Mouse (Mus musculus) erythroblast, adult 5-6 weeks (primary cell): ENCODE measurements around the gene Foxj1. TPM values are rescaled to one million over a fixed set of nuclear protein-coding genes. Genes with fewer than 3 reads are reported as not detected.
"Not testable (repeated sequence)": the region's sequence is repeated elsewhere in the genome, so short reads cannot be mapped to it uniquely, and the experiment has no call there.

Experiments used
- ATAC-seq: replicated peaks from 2 replicates; pipeline ENCODE4 v1.8.0; 2016; ENCODE audit warnings: moderate number of reproducible peaks, mild to moderate bottlenecking, moderate TSS enrichment, inconsistent platforms; ENCODE audit not compliant: poor library complexity, low FRiP score, severe bottlenecking
- total RNA-seq, 2 experiments: library from RNA; stranded (forward) in 1 of 2; stranded (reverse) in 1 of 2; fragments of 150-400 nt in 1 of 2; fragments of 200-764, 138-1000 nt in 1 of 2; gene quantifications; 2 replicates each; pipeline versions ENCODE4 v1.2.3 to v1.2.4; 2015 to 2017; ENCODE audit warnings: low replicate concordance in 2 of 2

Foxj1 gene
- total RNA-seq (2015; ENCODE audit: low replicate concordance) (not detected in 2 replicates), total RNA-seq (2017; ENCODE audit: low replicate concordance) (not detected in 2 replicates)

GRCm38 (mm10) chr11:116335244-116336036 lies at the start of gene Foxj1:
Foxj1 (minus strand) TSS chr11:116335399.
- peak; percentile 63 for ATAC-seq

GRCm38 (mm10) chr11:116384171-116384570 lies 49.0 kb upstream of the Foxj1 start:
- no peak for ATAC-seq

DNA sequence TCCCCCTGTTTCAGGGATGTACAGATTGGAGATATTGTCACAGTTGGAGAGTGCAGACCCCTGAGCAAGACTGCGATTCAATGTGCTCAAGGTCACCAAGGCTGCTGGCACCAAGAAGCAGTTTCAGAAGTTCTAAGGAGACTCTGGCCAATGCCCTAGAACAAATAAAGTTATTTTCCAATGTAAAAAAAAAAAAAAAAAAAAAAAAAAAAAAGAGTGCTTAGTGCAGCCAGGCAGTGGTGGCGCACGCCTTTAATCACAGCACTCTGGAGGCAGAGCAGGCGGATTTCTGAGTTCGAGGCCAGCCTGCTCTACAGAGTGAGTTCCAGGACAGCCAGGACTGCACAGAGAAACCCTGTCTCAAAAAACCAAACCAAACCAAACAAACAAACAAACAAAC lies 47.9 kb upstream of the Foxj1 start:
- ATAC-seq, result not testable (repeated sequence)

GRCm38 (mm10) chr11:116380767-116381166 lies 45.6 kb upstream of the Foxj1 start:
- ATAC-seq, result no peak

- ATAC-seq, result no peak
Observed at GRCm38 (mm10) chr11:116379530-116379929, 44.3 kb upstream of the Foxj1 start.

DNA sequence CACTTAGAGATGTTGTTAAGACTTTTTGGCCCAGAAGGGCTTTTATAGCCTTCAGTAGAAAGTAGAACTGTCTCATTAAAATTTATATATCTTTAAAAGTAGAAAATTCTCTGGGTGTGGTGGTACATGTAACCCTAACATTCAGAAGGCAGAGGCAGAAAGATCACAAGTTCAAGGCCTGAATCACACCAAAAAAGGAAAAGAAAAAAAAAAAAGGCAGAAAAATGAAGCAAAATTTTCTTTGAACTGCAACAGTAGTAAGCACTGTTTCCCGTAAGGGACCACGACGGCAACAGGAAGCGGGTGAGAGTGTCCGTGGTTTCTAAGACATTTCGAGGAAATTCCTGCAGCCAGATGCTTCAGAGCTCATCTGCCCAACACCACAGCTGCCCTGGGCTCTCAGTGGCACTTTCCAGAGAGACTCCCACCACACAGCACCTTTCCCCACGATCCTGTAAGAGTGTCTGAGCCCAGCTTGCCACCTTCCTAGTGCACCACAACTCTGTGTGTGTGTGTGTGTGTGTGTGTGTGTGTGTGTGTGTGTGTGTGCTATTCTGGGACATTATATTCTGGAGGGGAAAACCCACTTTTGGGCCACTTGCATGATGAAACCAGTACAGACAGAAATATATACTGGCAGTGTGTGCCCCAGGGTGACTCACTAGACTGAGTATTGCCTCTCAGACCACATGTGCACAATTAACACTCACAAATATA lies 41.9 kb upstream of the Foxj1 start:
- no peak for ATAC-seq

GRCm38 (mm10) chr11:116371894-116372450 lies 36.8 kb upstream of the Foxj1 start:
- no peak for ATAC-seq

- no peak for ATAC-seq
Observed at GRCm38 (mm10) chr11:116369633-116370032, 34.4 kb upstream of the Foxj1 start.

- ATAC-seq, result no peak
Observed at GRCm38 (mm10) chr11:116369051-116369450, 33.9 kb upstream of the Foxj1 start.

GRCm38 (mm10) chr11:116368116-116368515 lies 32.9 kb upstream of the Foxj1 start:
- peak; percentile 93 for ATAC-seq

- ATAC-seq, result no peak
Observed at GRCm38 (mm10) chr11:116366647-116367046, 31.4 kb upstream of the Foxj1 start.

DNA sequence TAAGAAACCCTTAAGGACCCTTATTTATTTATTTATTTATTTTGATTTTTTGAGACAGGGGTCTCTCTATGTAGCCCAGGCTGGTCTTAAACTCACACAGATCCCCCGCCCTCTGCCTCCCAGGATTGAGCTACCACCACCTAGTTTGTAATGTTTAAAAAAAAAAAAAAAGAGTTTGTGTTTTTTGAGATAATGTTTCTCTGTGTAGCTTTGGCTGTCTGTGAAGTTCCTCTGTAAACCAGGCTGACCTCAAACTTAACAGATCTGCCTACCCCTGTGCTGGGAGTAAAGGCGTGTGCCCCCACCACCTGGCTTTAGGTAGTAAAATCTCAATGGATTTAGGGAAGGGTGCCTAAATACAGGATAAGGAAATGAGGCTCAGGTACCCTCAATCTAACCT lies 30.9 kb upstream of the Foxj1 start:
- ATAC-seq, result no peak

- ATAC-seq, result no peak
Observed at GRCm38 (mm10) chr11:116365432-116365831, 30.2 kb upstream of the Foxj1 start.

GRCm38 (mm10) chr11:116362015-116362414 lies 26.8 kb upstream of the Foxj1 start:
- no peak for ATAC-seq

- not testable (repeated sequence) for ATAC-seq
Observed at GRCm38 (mm10) chr11:116360915-116361314, 25.7 kb upstream of the Foxj1 start.

DNA sequence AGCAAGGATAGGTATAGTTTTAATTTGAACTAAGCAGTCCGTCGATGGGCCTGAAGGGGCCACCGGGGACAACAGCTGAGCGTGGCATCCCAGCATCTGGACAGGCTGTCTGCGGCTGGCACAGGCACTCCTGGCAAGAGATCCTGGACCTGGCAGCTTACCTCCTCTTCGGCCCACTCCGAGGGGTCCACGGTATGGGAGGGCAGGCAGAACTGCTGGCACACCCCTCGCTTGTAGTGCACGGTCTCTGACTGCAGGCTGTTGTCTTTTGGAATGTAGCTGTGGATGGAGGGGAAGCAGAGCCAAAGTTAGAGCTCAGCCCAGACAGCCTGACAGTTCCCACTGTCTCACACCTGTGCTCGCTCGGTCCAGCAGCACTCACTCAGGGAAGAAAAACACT lies 24.5 kb upstream of the Foxj1 start:
- no peak for ATAC-seq

DNA sequence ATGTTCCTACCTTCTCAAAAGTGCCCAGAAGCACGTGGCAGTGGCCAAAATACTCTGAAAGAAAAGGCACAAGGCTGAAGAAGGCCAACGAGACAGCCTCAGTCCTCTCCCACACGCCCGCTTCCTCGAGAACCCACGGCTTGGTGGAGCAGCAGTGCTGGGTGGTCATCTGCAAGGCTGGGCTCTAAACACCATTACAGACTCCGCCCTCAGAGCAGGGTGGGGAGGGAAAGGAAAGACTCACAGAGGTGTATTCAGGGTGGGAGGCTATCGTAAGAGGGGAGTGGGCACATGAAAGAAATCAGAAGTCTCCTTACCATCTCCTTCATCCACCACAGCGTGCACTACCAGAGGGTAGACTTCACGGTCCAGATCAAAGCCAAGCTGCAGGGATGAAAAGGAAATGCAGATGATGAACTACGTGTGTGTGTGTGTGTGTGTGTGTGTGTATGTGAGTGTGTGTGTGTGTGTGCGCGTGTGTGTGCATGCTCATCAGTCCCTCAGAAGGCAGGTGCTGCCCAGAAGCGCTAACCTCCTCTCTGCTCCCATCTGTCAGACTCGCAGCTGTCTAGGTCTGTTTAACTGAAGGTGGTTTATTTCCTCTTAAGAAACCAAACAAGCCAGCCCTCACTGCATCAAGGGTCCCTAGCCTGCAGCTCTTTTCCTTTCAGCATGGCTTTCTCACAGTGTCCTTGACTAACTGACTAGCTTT lies 23.9 kb upstream of the Foxj1 start:
- ATAC-seq, result no peak

DNA sequence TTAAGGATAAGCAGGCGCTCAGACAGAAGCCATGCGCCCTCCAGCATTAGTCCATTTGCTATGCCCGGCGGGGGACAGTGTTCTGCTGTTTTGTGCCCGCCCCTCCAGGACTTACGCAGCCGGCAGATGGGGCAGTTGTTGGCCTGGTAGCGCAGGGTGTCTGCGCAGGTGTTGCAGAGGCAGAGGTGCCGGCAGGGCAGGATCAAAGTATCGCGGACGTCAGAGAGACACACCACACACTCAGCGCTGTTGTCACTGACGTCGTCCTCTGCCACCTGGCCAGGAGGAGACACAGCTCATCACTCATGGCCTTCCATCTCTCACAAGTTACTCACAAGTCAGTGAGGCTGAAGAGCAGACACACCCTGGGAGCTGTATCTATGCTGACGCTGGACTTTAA lies 19.3 kb upstream of the Foxj1 start:
- ATAC-seq, result no peak

DNA sequence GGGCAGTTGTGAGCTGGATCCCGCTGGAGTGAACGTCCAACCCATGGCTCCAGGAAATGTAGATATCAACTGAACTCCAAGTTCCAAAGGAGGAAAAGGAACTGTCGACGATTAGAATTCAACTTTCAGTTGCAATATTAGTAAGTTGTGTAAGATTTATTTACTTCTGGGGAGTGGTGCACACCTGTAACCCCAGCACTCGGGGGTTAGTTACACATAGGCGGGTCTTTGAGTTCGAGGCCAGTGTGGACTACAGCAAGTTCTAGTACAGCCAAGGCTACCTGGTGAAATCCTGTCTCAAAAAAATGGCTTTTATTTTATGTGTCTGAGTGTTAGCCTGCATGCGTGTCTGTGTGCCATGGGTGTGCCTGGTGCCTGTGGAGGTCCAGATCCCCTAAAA lies 18.3 kb upstream of the Foxj1 start:
- ATAC-seq, result no peak

GRCm38 (mm10) chr11:116351294-116351693 lies 16.1 kb upstream of the Foxj1 start:
- ATAC-seq, result no peak
